Mouse (Mus musculus): ENCODE results near the gene Ifi206. TPM values are rescaled to one million over a fixed set of nuclear protein-coding genes. Genes with fewer than 3 reads are reported as not detected.
"Not testable (repeated sequence)": the region's sequence is repeated elsewhere in the genome, so short reads cannot be mapped to it uniquely, and the experiment has no call there.

Ifi206 gene
- polyA plus RNA-seq (2015; fragmentation: Nextera tagmentation; extraction: Ambion mirVana), result 0.08 and 0.21 TPM in 2 replicates

GRCm38 (mm10) chr1:173490812-173491480 lies at the start of gene Ifi206:
Gene Ifi206 (minus strand): TSS chr1:173491041.
- not testable (repeated sequence) for H3K27me3 ChIP-seq (ENCODE audit: control insufficient read depth, insufficient read depth, low read depth, low read length); H3K4me2 ChIP-seq (ENCODE audit: low read depth, low read length); H3K9me3 ChIP-seq (ENCODE audit: control insufficient read depth, low read length); H3K4me3 ChIP-seq (ENCODE audit: low read length); H3K36me3 ChIP-seq (ENCODE audit: control insufficient read depth, insufficient read depth, low read length); H3K9ac ChIP-seq (ENCODE audit: low read length); ATAC-seq (ENCODE audit: low read depth); H3K4me1 ChIP-seq (replicated peaks; ENCODE audit: control insufficient read depth, insufficient read depth, low read length); H3K27ac ChIP-seq (ENCODE audit: low read length)
- WGBS, result 48% methylated on average over 3 of the region's 3 CpGs

- H3K4me1 ChIP-seq (replicated peaks; ENCODE audit: control insufficient read depth, insufficient read depth, low read length); H3K9ac ChIP-seq (ENCODE audit: low read length); H3K9me3 ChIP-seq (ENCODE audit: control insufficient read depth, low read length); H3K27ac ChIP-seq (ENCODE audit: low read length); H3K4me2 ChIP-seq (ENCODE audit: low read depth, low read length); ATAC-seq (ENCODE audit: low read depth); H3K4me3 ChIP-seq (ENCODE audit: low read length); H3K27me3 ChIP-seq (ENCODE audit: control insufficient read depth, insufficient read depth, low read depth, low read length); H3K36me3 ChIP-seq (ENCODE audit: control insufficient read depth, insufficient read depth, low read length): not testable (repeated sequence)
- WGBS, result 88% methylated on average over 3 of the region's 3 CpGs
These were observed 45.0 kb upstream of the Ifi206 start, which contains the start of gene Ifi214 for GRCm38 (mm10) chr1:173535791-173536190. Gene Ifi214 (minus strand): TSS chr1:173535957.

- Histone ChIP-seq H3K4me2 (ENCODE audit: low read depth, low read length) (no peak overlapping the region), H3K4me1 (replicated peaks; ENCODE audit: control insufficient read depth, insufficient read depth, low read length) (no peaks in the 10 kb centered on the region), H3K27ac (ENCODE audit: low read length) (no peak overlapping the region), H3K27me3 (ENCODE audit: control insufficient read depth, insufficient read depth, low read depth, low read length) (no peaks in the 10 kb centered on the region), H3K36me3 (ENCODE audit: control insufficient read depth, insufficient read depth, low read length) (no peaks in the 10 kb centered on the region), H3K9me3 (ENCODE audit: control insufficient read depth, low read length) (no peaks in the 10 kb centered on the region), H3K4me3 (ENCODE audit: low read length) (no peak overlapping the region), H3K9ac (ENCODE audit: low read length) (no peak overlapping the region)
- no peak for ATAC-seq (ENCODE audit: low read depth)
These were observed 30.6 kb upstream of the Ifi206 start for GRCm38 (mm10) chr1:173521452-173521851.

GRCm38 (mm10) chr1:173510595-173510994 lies 19.8 kb upstream of the Ifi206 start:
- not testable (repeated sequence) for H3K4me1 ChIP-seq (replicated peaks; ENCODE audit: control insufficient read depth, insufficient read depth, low read length); H3K9ac ChIP-seq (ENCODE audit: low read length); H3K9me3 ChIP-seq (ENCODE audit: control insufficient read depth, low read length); H3K27ac ChIP-seq (ENCODE audit: low read length); H3K36me3 ChIP-seq (ENCODE audit: control insufficient read depth, insufficient read depth, low read length); H3K27me3 ChIP-seq (ENCODE audit: control insufficient read depth, insufficient read depth, low read depth, low read length); H3K4me3 ChIP-seq (ENCODE audit: low read length); H3K4me2 ChIP-seq (ENCODE audit: low read depth, low read length); ATAC-seq (ENCODE audit: low read depth)
- WGBS, result 83% methylated on average over 2 of the region's 2 CpGs

- H3K4me1 ChIP-seq (replicated peaks; ENCODE audit: control insufficient read depth, insufficient read depth, low read length); H3K27me3 ChIP-seq (ENCODE audit: control insufficient read depth, insufficient read depth, low read depth, low read length); H3K4me2 ChIP-seq (ENCODE audit: low read depth, low read length); H3K9me3 ChIP-seq (ENCODE audit: control insufficient read depth, low read length); ATAC-seq (ENCODE audit: low read depth); H3K9ac ChIP-seq (ENCODE audit: low read length); H3K36me3 ChIP-seq (ENCODE audit: control insufficient read depth, insufficient read depth, low read length); H3K4me3 ChIP-seq (ENCODE audit: low read length); H3K27ac ChIP-seq (ENCODE audit: low read length): not testable (repeated sequence)
These were observed 642 bp upstream of the Ifi206 start for GRCm38 (mm10) chr1:173491483-173491882.

- not testable (repeated sequence) for H3K36me3 ChIP-seq (ENCODE audit: control insufficient read depth, insufficient read depth, low read length); H3K9ac ChIP-seq (ENCODE audit: low read length); H3K4me1 ChIP-seq (replicated peaks; ENCODE audit: control insufficient read depth, insufficient read depth, low read length); H3K27me3 ChIP-seq (ENCODE audit: control insufficient read depth, insufficient read depth, low read depth, low read length); H3K4me3 ChIP-seq (ENCODE audit: low read length); ATAC-seq (ENCODE audit: low read depth); H3K27ac ChIP-seq (ENCODE audit: low read length); H3K9me3 ChIP-seq (ENCODE audit: control insufficient read depth, low read length); H3K4me2 ChIP-seq (ENCODE audit: low read depth, low read length)
- 83% methylated on average over 3 of the region's 3 CpGs for WGBS
These were observed 9.7 kb downstream of the Ifi206 start for GRCm38 (mm10) chr1:173481182-173481574.

GRCm38 (mm10) chr1:173480399-173481181 lies 10.3 kb downstream of the Ifi206 start:
- H3K4me3 ChIP-seq (ENCODE audit: low read length); H3K9me3 ChIP-seq (ENCODE audit: control insufficient read depth, low read length); ATAC-seq (ENCODE audit: low read depth); H3K4me1 ChIP-seq (replicated peaks; ENCODE audit: control insufficient read depth, insufficient read depth, low read length); H3K27me3 ChIP-seq (ENCODE audit: control insufficient read depth, insufficient read depth, low read depth, low read length); H3K4me2 ChIP-seq (ENCODE audit: low read depth, low read length); H3K36me3 ChIP-seq (ENCODE audit: control insufficient read depth, insufficient read depth, low read length); H3K27ac ChIP-seq (ENCODE audit: low read length); H3K9ac ChIP-seq (ENCODE audit: low read length): not testable (repeated sequence)
- WGBS, result 83% methylated on average over 5 of the region's 5 CpGs

- no peaks in the 10 kb centered on the region for H3K27me3 ChIP-seq (ENCODE audit: control insufficient read depth, insufficient read depth, low read depth, low read length)
- no peak overlapping the region for H3K4me3 ChIP-seq (ENCODE audit: low read length)
- no peaks in the 10 kb centered on the region for H3K9me3 ChIP-seq (ENCODE audit: control insufficient read depth, low read length)
- no peak overlapping the region for H3K4me2 ChIP-seq (ENCODE audit: low read depth, low read length)
- no peak overlapping the region for H3K27ac ChIP-seq (ENCODE audit: low read length)
- H3K36me3 ChIP-seq (ENCODE audit: control insufficient read depth, insufficient read depth, low read length), result no peaks in the 10 kb centered on the region
- no peaks in the 10 kb centered on the region for H3K4me1 ChIP-seq (replicated peaks; ENCODE audit: control insufficient read depth, insufficient read depth, low read length)
- no peak for ATAC-seq (ENCODE audit: low read depth)
- H3K9ac ChIP-seq (ENCODE audit: low read length), result no peak overlapping the region
- WGBS, result 74% methylated on average over 5 of the region's 5 CpGs
These were observed 34.1 kb downstream of the Ifi206 start for GRCm38 (mm10) chr1:173456761-173457160.

- Histone ChIP-seq H3K27ac (ENCODE audit: low read length) (no peak overlapping the region), H3K36me3 (ENCODE audit: control insufficient read depth, insufficient read depth, low read length) (no peaks in the 10 kb centered on the region), H3K27me3 (ENCODE audit: control insufficient read depth, insufficient read depth, low read depth, low read length) (no peaks in the 10 kb centered on the region), H3K4me1 (replicated peaks; ENCODE audit: control insufficient read depth, insufficient read depth, low read length) (no peaks in the 10 kb centered on the region), H3K9ac (ENCODE audit: low read length) (no peak overlapping the region), H3K4me2 (ENCODE audit: low read depth, low read length) (no peak overlapping the region), H3K9me3 (ENCODE audit: control insufficient read depth, low read length) (no peaks in the 10 kb centered on the region), H3K4me3 (ENCODE audit: low read length) (no peak overlapping the region)
- WGBS, result 45% methylated on average over 7 of the region's 7 CpGs
- no peak for ATAC-seq (ENCODE audit: low read depth)
These were observed 34.6 kb downstream of the Ifi206 start for GRCm38 (mm10) chr1:173456139-173456754.
